Mouse (Mus musculus): ENCODE data around the gene Ypel4. TPM values are rescaled to one million over a fixed set of nuclear protein-coding genes. Genes with fewer than 3 reads are reported as not detected.
"Not testable (repeated sequence)": the region's sequence is repeated elsewhere in the genome, so short reads cannot be mapped to it uniquely, and the experiment has no call there.

Ypel4 gene
- polyA plus RNA-seq, 1 experiment, result 0.82 TPM

DNA sequence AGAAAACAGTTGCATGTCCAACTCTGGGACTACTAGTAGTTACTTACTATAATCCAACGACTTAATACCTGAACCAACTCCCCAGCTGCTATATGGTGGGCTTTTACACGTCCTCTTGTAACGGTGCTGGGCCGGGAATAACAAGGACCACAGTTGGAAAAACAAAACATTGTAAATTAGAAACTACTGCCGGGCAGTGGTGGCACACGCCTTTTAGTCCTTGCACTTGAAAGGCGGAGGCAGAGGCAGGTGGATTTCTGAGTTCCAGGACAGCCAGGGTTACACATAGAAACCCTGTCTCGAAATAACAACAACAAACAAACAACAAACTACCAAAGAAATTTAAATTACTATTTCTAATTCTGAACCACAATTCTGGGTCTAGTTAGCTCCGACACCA lies 7.1 kb upstream of the Ypel4 start:
- WGBS, result under 1% methylated on average over 9 of the region's 9 CpGs
- DNase-seq (ENCODE audit: low read depth, low spot score), result no peak

DNA sequence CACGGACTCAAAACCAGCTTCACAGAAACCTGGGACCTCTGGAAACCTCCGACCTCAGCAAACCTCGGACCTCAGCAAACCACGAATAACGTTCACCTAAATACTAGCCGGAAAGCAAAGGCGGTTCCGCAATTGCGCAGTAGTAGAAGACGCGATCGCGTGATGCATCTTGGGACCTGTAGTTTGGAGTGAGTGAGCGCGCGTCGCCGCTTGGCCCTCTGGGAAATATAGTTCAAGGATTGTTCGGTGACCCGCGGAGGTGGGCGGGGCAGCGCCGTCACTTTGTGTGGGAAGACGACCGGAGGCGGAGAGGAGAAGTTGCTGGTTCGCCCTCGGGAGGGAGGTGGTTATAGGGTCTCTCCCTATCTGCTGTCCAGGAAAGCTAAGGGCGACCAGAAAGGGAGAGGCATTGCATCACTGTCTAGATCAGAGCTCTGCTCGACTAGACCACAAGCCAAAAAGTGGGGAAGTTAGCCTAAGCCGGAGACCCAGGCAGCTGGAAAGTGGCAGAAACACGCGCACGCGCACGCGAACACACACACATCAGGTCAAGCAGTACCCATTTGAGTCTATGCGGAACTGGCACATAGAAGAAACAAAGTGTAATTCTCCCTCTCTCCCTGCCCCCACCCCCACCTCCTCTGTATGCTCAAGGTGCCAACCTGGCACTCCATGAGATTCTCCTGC lies 6.5 kb upstream of the Ypel4 start, which contains the start of gene Clp1:
Gene Clp1 (minus strand): TSS at position 179 of the 687 bp plus-strand sequence.
- DNase-seq (ENCODE audit: low read depth, low spot score), result peak; percentile 94
- under 1% methylated on average over 39 of the region's 39 CpGs for WGBS

DNA sequence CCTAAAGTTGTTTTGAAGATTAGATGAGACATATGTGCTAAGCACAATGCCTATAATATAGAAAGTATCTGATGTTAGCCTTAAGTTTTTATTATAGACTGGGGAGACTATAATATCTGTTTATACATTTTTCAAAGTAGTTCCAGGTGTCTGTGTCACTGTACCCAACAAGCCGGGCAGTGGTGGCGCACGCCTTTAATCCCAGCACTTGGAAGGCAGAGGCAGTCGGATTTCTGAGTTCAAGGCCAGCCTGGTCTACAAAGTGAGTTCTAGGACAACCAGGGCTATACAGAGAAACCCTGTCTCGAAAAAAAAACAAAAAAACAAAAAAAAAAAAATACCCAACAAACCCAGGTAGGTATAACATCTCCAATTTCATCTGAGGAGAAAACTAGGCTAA lies 5.7 kb upstream of the Ypel4 start:
- DNase-seq (ENCODE audit: low read depth, low spot score), result not testable (repeated sequence)
- WGBS, result 73% methylated on average over 5 of the region's 5 CpGs

DNA sequence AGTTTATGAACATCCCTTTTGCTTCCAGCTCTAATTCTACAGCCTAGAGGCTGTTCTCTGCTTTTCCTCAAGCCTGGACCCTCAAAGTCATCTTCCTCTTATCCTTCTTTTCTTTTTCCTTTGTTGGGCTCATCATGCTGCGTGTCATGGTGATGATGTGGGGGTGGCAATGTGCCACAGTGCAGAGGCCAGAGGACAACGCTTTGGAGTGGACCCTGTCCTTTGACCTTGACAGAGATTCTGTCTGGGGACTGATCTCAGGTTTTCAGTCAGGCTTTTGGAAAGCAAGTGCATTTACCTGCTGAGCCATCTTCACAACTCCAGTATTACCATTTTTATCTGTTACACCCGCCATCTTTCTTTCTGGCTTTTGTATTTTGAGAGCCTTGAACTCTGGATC lies 2.7 kb upstream of the Ypel4 start:
- 90% methylated on average over 3 of the region's 3 CpGs for WGBS

DNA sequence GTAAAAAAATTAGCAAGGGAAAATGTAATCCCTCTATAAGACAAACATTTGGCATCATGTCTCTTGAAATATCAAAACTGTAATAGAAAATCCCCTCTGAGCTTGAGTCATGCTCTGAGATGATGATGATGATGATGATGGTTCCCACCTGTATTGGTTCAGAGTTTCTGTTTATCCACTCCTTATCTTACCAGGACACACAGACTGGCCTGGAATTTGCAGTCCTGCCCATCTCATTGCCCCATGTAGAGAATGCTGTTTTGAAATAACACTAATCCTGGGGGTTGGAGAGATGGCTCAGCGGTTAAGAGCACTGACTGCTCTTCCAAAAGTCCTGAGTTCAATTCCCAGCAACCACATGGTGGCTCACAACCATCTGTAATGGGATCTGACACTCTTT lies 1.5 kb upstream of the Ypel4 start:
- no peak for DNase-seq (ENCODE audit: low read depth, low spot score)
- WGBS, result 74% methylated on average over 1 of the region's 1 CpGs

More for the DNA sequence above, 2.7 kb upstream of the Ypel4 start:
- no peak for DNase-seq (ENCODE audit: low read depth, low spot score)

DNA sequence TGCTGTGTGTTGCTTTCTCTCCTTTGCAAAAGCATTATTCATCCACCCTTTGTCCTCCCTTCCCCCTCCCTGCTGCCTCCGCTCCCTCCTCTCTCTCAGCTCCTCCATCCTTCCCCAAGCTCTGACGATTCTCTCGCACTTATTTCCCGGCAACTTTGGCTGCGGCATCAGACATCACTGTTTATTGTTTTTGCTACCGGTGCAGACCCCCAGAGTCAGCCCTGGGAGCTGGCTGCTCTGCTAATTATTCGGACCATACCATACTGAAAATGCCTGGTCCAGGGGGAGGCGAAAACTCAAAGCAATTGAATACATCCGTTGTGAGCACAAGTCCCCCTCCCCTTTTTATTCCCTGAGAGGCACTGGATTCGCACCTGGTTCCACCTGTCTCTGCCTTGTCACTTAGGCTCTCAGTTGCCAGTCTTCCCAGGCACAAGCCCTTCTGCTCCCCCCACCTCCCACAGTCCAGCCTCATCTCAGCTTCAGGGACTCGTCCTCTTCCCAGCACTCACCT lies 550 bp downstream of the Ypel4 start:
- no peak for DNase-seq (ENCODE audit: low read depth, low spot score)

DNA sequence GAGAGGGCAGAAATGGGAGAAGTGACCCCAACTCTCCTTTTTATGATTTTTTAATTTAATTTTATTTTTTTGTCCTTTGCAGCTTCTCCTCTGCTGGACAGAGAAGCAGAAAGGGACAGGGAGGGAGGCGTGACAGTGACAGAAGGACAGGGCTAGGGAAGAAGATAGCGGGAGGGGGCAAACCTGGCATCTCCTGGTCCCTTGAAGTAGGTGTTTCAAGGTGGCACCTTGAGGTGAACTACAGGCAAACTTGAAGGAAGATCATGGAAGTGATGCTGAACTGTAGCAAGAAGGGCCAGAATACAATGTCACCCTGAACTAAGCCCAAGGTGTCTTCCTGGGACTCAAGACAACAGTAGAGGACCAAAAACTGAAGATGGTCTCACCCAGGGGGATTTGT lies 1.1 kb downstream of the Ypel4 start:
- 6% methylated on average over 2 of the region's 2 CpGs for WGBS
- DNase-seq (ENCODE audit: low read depth, low spot score), result no peak

More for the DNA sequence above, 550 bp downstream of the Ypel4 start:
- 3% methylated on average over 11 of the region's 11 CpGs for WGBS

DNA sequence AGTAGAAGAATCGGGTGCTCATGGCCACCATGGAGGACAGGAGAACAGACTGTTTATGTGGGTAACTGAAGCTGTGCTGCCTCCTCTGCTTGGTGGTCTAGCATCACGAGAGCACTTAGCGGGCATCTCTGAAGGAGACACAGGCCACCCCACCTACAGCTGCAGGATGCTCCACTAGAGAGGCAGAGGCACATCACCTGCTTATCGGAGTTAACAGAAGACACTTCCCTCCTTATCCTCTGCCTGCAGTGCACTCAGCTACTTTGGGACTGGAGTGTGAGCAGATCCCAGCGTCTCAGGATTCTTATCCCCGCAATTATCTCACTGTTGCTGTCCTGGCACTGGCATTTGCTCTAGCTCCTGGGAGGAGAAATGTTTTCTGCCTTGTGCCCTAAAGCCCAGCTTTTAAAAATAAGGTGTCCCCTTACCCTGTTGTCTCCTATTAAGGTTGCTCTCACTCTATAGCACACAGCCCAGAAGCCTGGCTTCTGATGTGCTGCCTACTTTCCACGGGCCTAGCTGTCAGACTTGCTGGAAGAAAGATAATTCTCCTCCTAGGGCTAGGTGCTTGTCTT lies 1.6 kb downstream of the Ypel4 start:
- DNase-seq (ENCODE audit: low read depth, low spot score), result no peak
- 17% methylated on average over 7 of the region's 7 CpGs for WGBS

DNA sequence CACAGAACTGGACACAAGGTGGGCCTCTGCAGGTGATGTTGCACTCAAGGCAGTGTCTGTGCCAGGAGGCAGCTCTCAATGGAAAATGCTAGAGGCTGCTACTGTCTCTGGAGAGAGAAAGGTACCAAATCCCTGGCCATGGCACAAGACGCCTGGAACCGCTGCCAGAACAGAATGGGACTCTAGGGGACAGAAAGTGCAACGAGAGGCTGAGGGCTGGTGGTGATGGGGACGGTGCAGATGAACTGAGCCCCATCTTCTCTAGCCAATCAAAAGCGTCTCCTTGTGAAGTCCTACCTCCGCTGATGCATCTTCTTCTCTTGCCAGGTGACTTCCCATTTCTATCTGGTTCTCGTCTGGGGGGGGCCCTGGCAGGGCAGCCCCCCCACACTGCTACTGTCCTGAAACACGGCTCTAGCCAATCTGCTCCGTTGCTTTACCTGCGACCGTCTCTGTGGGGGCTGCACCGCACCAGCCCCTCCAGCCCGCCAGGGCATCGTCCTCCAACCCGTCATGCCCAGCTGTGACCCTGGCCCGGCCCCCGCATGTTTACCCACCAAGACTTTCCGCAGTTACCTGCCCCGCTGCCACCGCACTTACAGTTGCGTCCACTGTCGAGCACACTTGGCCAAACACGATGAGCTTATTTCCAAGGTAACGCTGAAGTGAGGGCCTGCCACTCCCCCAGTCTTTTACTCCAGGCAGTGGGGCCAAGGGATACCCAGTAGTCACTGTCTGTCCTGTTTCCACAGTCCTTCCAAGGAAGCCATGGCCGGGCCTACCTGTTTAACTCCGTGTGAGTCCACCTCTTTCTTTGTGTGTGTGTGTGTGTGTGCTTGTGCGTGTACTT lies 2.7 kb downstream of the Ypel4 start:
- no peak for DNase-seq (ENCODE audit: low read depth, low spot score)
- WGBS, result 9% methylated on average over 27 of the region's 27 CpGs

DNA sequence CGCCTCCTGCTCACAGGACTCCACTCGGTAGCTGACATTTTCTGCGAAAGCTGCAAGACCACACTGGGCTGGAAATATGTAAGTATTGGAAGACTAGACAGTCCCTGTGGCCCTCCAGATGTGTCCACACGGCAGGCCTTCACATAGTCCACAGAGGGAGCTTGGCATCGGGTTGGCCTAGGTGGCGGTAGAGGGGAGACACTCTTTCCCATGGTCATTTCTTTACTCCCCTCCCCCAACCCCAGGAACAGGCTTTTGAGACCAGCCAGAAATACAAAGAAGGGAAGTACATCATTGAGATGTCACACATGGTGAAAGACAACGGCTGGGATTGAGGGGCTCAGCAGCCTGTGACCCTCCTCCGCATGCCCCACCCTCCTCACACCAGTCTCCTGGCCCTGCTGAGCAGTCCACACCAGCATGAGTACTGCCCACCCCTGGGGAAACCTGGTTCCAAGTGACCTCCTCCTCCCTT lies 3.6 kb downstream of the Ypel4 start:
- 25% methylated on average over 8 of the region's 8 CpGs for WGBS

DNA sequence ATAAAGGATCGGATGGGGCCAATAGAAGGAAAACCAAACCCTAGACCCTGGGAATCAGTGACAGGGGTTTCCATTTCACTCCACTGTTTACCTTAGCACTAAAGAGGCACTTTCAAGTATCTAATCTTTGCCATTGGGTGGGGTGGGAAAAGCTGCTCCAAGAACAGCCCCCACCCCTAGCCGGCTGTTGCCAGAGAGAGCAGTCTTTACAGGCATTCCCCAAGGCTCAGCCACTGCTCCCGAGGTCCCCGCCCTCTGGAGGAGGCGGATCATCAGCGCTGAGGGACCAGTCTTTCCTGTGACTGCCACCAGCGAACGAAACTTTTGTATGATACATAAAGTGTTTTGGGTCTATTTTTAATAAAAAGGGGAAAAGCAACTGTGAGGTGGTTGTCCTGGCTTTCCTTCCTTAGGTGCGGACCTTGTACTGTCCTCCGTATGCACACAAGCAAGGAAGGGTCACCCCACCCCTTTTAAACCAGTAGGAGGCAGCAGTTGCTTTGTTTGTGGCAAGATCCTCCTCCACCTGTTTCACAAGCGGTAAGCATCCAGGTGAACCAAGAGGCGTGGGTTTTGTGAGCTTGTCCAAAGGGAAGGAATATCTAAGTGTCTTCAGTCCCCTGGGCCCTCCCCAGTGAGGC lies 4.5 kb downstream of the Ypel4 start:
- WGBS, result 4% methylated on average over 12 of the region's 12 CpGs
- no peak for DNase-seq (ENCODE audit: low read depth, low spot score)

More for the DNA sequence above, 3.6 kb downstream of the Ypel4 start:
- DNase-seq (ENCODE audit: low read depth, low spot score), result no peak

DNA sequence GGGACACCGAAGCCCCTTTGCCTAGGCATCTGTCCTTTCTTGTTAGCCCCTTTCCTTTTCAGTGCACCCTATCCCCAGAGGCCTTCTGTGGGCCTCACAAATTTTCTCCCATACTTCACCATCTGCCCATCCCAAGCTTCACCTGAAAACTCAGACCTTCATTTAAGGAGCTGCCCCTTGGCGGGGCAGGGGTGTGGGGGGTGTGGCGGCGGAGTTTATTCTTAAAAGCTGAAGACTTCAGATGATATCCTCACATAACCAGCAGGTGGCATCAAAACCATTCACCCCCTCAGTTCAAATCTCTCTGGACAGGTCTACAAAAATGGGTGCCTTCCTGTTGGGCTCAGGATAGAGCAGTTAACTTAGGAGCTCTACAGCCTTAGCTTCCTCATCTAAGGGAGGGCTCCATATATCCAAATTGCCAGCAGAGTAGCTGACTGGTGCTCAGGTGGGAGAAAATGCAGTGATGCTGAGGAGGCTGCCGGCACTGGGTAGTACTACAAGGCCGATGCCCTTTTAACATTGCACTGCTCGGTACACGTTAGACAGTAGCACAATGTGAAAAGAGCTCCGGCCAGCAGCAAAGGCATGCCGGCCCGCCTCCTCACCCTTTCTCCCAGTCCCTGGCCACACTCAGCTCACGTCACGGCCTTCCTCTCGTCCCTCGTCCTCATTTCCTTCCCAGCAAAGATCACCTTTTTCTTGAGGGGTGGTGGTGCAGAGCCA lies 6.9 kb downstream of the Ypel4 start:
- no peak for DNase-seq (ENCODE audit: low read depth, low spot score)
- WGBS, result 76% methylated on average over 15 of the region's 15 CpGs

DNA sequence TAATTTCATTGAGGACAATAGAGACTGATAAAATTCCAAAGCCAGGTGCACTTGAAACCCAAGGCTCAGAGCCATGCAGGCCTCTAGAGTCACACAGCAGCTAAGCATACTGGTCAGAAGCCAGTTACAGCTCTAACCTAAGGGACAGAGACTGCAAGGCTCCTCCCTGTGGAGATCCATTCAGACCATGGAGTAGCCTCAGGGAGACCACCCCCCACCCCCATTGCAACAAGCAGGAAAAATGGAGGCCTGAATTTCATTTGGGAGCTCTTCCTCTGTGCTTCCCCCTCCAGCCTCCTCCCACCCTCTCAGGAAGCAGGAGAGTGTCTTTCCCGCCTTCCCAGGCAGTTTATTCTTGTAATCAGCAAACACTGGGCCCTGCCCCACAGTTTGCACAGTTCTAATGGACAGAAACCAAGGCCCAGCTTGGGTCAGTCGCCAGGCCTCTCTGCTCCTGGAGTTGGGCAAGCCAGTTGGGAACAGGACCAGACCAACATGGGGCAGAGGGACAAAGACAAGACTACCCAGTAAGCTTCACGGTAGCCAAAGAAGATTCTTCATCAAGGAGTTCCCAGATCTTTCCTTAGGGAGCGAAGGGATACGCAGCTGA lies 8.1 kb downstream of the Ypel4 start:
- WGBS, result 47% methylated on average over 5 of the region's 5 CpGs

DNA sequence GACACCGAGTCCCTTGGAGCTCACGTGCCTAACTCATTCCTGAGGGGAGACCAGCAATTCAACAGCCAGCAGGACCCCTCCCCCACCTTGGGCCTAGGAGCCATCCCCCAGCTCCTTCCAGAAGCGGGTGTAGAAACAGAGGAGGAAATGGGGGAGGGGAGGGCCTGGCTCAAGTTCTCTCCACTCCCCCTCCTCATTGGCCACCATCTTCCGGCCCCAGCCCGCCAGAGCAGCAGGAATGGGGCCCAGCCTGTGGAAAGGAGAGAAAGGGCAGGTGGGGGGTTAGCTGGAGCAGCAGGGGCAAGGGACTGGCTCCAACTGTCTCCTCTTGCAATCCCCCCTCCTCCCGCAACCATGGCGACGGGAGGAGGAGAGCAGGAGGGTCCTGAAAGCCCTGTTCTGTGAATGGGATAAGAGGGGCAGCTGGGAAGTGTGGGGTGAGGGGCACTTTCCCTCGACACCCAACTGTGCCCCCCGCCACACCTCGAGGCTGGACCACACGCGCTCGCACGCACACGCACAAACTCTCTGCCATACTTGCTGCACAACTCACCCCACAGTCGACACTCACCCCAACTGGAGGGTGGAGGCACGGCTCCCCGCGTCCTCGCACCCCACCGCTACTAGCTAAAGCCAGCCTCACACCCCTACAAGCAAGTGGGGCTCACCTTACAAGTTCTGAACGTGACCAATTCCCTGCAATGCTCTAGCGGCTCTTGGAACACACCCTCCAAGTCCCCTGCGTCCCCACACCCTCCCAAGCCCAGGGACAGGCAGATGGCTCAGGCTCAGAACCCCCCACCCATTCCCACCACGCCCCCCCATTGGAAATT lies 8.8 kb downstream of the Ypel4 start:
- DNase-seq (ENCODE audit: low read depth, low spot score), result no peak

More for the DNA sequence above, 8.1 kb downstream of the Ypel4 start:
- DNase-seq (ENCODE audit: low read depth, low spot score), result no peak

DNA sequence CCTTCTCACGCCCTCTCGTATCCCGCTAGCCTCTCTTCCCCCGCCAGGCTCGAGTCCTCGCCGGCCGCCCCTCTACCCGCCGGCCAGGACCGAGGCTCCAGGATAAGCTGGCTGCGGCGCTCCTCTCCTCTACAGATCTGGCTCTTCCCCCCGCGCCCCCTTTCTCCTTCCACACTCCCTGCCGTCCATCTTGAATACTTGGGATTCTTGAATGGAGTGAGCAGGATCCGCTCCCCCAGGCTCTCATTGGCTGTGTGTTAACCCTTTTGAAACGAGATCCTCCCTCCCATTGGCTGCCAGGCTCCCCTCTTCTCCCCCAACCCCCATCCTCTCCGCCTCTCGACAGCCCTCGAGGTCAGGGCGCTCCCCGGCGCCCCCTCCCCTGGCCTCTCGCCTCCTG lies 9.7 kb downstream of the Ypel4 start, which contains the start of gene Gm19426:
Gene Gm19426 (minus strand): TSS at position 95 of the 400 bp plus-strand sequence.
- WGBS, result 2% methylated on average over 25 of the region's 25 CpGs
- DNase-seq (ENCODE audit: low read depth, low spot score), result no peak

More for the DNA sequence above, 8.8 kb downstream of the Ypel4 start:
- 26% methylated on average over 26 of the region's 26 CpGs for WGBS

DNA sequence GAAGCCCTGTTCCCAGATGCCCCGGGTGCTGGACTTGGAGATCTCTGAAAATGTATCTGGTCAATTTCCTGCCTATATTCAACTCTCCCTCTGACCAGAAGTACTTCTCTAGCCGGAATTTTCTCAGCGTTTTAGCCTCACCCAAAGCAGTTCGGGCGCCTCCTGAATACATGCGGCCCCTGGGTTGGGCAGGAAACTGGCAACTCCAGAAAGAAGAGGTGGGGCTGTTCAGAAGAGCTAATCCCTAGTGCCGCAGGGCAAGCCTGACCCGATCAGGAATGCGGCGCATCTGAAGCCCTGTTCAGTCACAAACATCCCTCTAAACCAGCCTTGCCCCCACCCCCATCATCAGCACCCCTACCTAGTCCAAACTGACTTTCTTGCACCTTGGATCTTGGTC lies 10.3 kb downstream of the Ypel4 start:
- DNase-seq (ENCODE audit: low read depth, low spot score), result no peak
- 4% methylated on average over 10 of the region's 10 CpGs for WGBS

DNA sequence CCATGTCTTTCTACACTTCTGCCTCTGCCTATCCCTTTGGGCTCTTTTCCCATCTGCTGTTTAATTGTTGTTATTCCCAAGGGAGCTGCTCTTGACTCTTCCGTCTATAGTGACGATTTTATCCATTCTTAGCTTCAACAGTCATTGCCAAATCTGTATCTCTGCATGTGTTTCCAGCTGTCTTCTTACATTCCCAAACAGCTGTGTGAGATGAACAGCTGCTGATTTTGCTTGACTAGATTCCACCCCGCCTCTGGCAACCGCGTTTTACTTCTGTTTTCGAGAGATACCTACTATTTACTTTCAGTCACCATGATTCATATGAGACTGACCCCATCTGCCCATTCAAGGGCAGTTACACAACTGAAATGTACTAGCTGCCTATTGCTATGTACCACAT lies 16.3 kb downstream of the Ypel4 start:
- DNase-seq (ENCODE audit: low read depth, low spot score), result no peak
- 42% methylated on average over 6 of the region's 6 CpGs for WGBS

DNA sequence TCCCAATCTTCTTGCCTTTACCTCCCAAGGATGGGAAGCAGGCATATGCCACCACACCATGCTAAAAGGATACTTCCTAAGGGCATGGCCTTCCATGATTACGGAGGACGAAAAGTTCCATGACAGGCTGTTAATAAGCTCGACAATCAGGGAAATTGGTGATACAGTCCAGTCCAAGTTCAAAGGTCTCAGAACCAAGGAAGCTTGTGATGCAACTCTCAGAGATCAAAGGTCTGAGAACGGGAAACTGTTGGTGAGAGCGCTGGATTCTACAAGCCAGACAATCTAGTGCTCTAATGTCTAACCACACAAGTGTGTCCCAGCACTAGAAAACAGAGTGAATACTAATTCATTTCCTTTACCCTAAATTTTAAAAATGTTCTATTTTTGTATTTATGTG lies 22.4 kb downstream of the Ypel4 start:
- DNase-seq (ENCODE audit: low read depth, low spot score), result no peak
- 47% methylated on average over 5 of the region's 5 CpGs for WGBS
